Mouse (Mus musculus): ENCODE measurements around the gene Baz2a. TPM values are rescaled to one million over a fixed set of nuclear protein-coding genes. Genes with fewer than 3 reads are reported as not detected.
"Not testable (repeated sequence)": the region's sequence is repeated elsewhere in the genome, so short reads cannot be mapped to it uniquely, and the experiment has no call there.

Baz2a gene
- 10 to 100 TPM; 11.3 to 13.9 (median 12.6) TPM for total RNA-seq (2022)

- peak; percentile 23 to 32 for DNase-seq (ENCODE audit: low spot score in 2 of 2)
Measured at GRCm38 (mm10) chr10:128091564-128092505, at the start of gene Baz2a. Gene Baz2a, plus strand, starts transcription at chr10:128091577.

- DNase-seq (ENCODE audit: low spot score in 2 of 2) = no peak
Measured at GRCm38 (mm10) chr10:128041636-128042035, 49.7 kb upstream of the Baz2a start.

- DNase-seq (ENCODE audit: low spot score in 2 of 2) = no peak
Measured at GRCm38 (mm10) chr10:128042466-128042865, 48.9 kb upstream of the Baz2a start.

DNA sequence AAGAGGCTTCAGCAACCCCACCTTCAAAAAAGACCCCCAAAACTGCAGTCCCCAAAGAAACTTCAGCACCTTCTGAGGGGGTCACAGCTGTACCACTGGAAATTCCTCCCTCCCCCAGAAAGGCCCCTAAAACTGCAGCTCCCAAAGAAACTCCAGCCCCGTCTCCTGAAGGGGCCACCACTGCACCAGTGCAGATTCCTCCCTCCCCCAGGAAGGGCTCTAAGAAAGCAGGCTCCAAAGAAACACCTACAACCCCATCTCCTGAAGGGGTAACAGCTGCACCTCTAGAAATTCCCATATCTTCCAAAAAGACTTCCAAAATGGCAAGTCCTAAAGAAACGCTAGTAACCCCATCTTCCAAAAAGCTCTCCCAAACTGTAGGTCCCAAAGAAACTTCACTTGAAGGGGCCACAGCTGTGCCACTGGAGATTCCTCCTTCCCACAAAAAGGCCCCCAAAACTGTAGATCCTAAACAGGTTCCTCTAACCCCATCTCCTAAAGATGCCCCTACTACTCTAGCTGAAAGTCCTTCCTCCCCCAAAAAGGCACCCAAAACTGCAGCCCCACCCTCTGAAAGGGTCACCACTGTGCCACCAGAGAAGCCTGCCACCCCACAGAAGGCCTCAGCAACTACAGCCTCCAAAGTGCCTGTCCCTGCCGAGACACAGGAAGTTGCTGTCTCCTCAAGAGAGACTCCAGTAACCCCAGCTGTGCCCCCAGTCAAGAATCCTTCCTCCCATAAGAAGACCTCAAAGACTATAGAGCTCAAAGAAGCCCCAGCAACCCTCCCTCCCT, 48.1 kb upstream of the Baz2a start:
- no peak for DNase-seq (ENCODE audit: low spot score in 2 of 2)

DNA sequence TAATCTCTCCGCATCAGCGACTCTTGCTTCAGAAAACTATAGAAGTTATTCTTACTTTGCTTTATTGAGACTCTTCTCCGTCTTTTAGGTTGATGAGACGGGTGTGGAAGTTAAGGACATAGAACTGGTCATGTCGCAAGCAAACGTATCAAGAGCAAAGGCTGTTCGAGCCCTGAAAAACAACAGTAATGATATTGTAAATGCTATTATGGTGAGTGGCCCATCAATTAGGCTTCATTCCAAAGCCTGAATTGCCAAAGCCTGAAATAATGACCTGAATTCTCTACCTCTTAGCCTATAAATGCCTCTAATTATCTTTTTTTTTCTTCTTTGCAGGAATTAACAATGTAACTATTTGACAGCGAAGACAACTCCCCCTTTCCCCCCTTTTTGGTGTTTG, 43.2 kb upstream of the Baz2a start:
- no peak for DNase-seq (ENCODE audit: low spot score in 2 of 2)

GRCm38 (mm10) chr10:128049741-128050140, 41.6 kb upstream of the Baz2a start:
- DNase-seq (ENCODE audit: low spot score in 2 of 2) = no peak

- DNase-seq (ENCODE audit: low spot score in 2 of 2) = no peak
Measured at GRCm38 (mm10) chr10:128050355-128050754, 41.0 kb upstream of the Baz2a start.

DNA sequence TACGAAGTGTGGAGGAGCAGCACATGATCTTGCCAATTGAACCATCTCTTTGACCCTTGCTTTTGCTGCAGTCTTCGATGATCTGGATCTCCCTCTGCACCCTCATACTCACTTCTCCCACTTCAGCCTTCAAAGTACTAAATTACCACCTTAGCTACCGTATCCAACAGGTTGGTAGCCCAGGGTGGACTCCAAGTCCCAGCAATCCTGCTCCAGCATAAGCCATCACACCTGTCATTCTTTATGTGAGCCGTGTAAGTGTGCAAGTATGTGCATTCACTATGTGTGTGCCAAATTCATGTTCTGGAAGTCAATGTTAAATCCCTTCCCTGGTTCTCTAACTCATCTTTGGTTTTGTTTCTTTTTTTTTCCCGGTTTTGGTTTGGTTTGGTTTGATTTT, 39.8 kb upstream of the Baz2a start:
- DNase-seq (ENCODE audit: low spot score in 2 of 2) = no peak

DNA sequence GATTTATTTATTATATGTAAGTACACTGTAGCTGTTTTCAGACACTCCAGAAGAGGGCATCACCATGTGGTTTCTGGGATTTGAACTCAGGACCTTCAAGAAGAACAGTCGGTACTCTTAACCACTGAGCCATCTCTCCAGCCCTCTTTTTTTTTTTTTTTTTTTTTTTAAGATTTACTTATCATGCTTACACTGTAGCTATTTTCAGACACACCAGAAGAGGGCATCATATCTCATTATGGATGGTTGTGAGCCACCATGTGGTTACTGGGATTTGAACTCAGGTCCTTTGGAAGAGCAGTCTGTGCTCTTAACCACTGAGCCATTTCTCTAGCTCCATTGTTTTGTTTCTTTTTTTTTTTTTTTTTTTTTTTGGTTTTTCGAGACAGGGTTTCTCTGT, 39.2 kb upstream of the Baz2a start:
- DNase-seq (ENCODE audit: low spot score in 2 of 2) = not testable (repeated sequence)

- no peak for DNase-seq (ENCODE audit: low spot score in 2 of 2)
Measured at GRCm38 (mm10) chr10:128053001-128053400, 38.4 kb upstream of the Baz2a start.

DNA sequence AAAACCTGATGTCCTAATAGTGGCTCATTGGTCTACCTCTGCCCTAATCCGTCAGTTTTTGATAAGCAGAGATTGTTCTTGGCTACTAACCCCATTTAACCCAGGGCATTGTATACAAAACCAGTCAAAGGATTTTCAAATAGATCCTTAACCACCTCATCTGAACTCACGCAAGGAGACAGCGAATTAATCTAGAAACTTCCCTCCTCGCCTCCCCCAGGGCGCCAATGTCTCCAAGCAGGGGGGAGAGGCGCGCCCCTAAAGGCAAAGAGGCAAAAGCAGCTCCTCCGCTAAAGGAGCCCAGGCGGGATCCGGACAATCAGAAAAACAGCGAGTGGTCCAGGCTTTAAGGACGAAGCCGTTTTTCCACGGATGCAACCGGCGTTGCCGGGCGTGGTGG, 33.2 kb upstream of the Baz2a start:
- no peak for DNase-seq (ENCODE audit: low spot score in 2 of 2)

GRCm38 (mm10) chr10:128058601-128059151, 32.7 kb upstream of the Baz2a start, which contains the start of gene Ptges3:
Gene Ptges3, plus strand, starts transcription at chr10:128058954.
- DNase-seq (ENCODE audit: low spot score in 2 of 2) = peak; percentile 95 to 97

- peak; percentile 27 to 30 for DNase-seq (ENCODE audit: low spot score in 2 of 2)
Measured at GRCm38 (mm10) chr10:128059207-128059981, 32.0 kb upstream of the Baz2a start.

GRCm38 (mm10) chr10:128061109-128061508, 30.3 kb upstream of the Baz2a start:
- no peak for DNase-seq (ENCODE audit: low spot score in 2 of 2)

GRCm38 (mm10) chr10:128062221-128062989, 29.0 kb upstream of the Baz2a start:
- no peak for DNase-seq (ENCODE audit: low spot score in 2 of 2)

DNA sequence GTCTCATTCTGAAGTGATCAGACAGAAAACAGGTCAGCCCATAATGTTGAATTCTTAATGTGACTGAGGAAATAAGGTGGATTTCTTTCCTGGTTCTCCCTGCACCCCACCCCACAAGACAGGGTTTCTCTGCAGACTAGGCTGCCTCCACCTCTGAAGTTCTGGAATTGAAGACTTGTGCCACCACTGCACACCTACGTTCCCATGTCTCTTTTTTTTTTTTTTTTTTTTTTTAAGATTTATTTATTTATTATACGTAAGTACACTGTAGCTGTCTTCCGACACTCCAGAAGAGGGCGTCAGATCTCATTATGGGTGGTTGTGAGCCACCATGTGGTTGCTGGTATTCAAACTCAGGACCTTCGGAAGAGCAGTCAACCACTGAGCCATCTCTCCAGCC, 25.3 kb upstream of the Baz2a start:
- DNase-seq (ENCODE audit: low spot score in 2 of 2) = no peak

DNA sequence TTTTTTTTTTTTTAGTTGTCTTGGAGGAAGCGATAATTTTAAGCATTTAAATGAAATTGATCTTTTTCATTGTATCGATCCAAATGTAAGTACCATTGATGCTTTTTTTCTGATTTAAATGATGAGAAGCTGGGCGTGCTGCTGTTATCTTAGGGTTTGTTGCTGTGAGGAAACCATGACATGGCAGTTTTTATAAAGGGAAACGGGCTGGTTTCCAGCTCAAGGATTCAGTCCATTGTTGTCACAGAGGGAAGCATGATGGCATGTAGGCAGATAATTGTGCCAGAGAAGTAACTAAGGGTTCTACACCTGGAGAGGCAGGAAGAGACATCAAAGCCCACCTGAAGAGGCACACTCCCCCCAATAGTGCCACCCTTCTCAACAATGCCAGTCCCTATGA, 22.2 kb upstream of the Baz2a start:
- DNase-seq (ENCODE audit: low spot score in 2 of 2) = no peak

DNA sequence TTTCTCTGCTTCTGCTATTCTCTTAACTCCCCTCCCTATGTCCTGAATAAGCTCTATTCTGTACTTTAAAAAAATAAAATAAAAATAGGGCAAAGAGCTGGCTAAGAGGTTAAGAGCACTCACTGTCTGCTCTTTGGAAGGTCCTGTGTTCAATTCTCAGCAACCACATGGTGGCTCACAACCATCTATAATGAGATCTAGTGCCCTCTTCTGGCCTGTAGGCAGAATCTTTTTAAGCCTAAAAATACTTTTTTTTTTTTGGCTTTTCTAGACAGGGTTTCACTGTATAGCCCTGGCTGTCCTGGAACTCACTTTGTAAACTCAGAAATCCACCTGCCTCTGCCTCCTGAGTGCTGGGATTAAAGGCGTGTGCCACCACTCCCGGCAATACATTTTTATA, 20.9 kb upstream of the Baz2a start:
- not testable (repeated sequence) for DNase-seq (ENCODE audit: low spot score in 2 of 2)

- DNase-seq (ENCODE audit: low spot score in 2 of 2) = not testable (repeated sequence)
Measured at GRCm38 (mm10) chr10:128078269-128078668, 13.1 kb upstream of the Baz2a start.

GRCm38 (mm10) chr10:128080496-128080895, 10.9 kb upstream of the Baz2a start:
- no peak for DNase-seq (ENCODE audit: low spot score in 2 of 2)

All from gastrocnemius, adult 8-10 months (tissue).